Mouse (Mus musculus): ENCODE measurements around the gene Mybpc2.
A peak's percentile ranks its signal among the peaks of the same experiment; 100 is the strongest.

Gene Mybpc2

GRCm38 (mm10) chr7:44461503-44462217, 62.8 kb downstream of the Mybpc2 start:
- peak; percentile 12 for DNase-seq

- DNase-seq: peak; percentile 5
Measured at GRCm38 (mm10) chr7:44460767-44461502, 63.5 kb downstream of the Mybpc2 start.

GRCm38 (mm10) chr7:44460067-44460466, 64.4 kb downstream of the Mybpc2 start:
- DNase-seq: no peak

GRCm38 (mm10) chr7:44456302-44456701, 68.2 kb downstream of the Mybpc2 start:
- DNase-seq: no peak

- no peak for DNase-seq
Measured at GRCm38 (mm10) chr7:44453256-44453655, 71.2 kb downstream of the Mybpc2 start.
